Mouse (Mus musculus) spleen, postnatal 10 days (tissue): ENCODE measurements around the gene Pde1c.

Source experiments
- DNase-seq, 2 experiments: peaks; one replicate each; pipeline ENCODE4 v3.0.0; 2021 to 2022; ENCODE audit warnings: low spot score in 2 of 2

Pde1c gene

DNA sequence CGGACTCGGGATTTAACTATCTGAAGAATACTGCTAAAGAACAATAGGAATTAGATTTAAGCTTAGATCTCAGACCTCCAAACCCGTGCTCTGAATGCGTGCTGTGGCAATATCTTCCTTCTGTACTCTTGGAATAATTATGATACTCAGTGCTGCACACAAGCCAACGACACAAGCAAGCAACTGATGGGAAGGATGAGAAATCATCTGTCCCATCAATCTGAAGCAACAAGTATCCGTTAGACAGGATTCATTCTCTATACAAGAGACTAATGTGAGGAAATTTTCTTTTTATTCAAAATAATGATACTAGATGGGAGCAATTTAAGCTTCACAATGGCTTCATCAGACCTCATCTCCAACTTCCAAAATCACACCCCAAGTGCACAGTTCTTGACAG, 237.5 kb downstream of the Pde1c start:
- DNase-seq = no peak

DNA sequence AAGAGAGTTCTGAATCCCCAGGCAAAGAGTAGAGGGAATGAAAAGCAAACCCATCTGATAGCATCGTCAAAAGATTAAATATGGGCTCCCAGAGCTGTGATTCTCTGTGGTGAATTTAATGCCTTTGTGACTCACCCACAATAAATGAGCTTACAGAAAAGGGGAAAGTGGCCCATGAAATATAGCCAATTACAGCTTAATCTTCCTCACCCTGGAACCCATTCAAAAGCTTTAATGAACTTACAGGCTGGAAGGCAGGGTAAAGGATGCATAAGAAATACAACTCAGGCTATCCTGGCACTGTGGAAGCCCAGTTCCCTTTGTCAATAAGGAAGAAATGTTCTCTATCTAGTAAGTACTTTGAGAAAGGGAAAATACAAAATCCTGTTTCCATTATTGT, 240.8 kb downstream of the Pde1c start:
- no peak for DNase-seq

DNA sequence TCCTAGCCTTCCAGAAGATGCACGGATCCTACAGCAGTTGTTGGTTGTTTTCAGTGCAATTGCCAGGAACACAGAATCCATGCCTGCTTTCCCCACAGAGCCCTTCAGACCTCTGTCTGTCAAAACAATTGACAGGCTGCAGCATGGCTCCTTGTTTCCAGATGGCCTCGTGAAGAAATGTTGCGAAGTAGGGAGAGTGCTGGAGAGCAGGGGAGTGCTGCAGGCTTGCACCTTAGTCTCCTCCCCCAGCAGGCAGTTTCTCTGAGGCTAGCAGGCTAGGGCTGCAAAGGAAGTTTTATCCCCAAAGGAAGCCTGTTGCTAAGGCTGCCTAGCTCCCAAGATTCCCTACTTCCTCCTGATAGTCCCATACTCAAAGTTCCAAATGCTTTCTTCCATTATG, 246.1 kb downstream of the Pde1c start:
- no peak for DNase-seq

- DNase-seq = no peak
Measured at GRCm38 (mm10) chr6:56310318-56310717, 258.6 kb downstream of the Pde1c start.

GRCm38 (mm10) chr6:56306066-56306465, 262.8 kb downstream of the Pde1c start:
- DNase-seq = no peak

GRCm38 (mm10) chr6:56292176-56292575, 276.7 kb downstream of the Pde1c start:
- DNase-seq = no peak

DNA sequence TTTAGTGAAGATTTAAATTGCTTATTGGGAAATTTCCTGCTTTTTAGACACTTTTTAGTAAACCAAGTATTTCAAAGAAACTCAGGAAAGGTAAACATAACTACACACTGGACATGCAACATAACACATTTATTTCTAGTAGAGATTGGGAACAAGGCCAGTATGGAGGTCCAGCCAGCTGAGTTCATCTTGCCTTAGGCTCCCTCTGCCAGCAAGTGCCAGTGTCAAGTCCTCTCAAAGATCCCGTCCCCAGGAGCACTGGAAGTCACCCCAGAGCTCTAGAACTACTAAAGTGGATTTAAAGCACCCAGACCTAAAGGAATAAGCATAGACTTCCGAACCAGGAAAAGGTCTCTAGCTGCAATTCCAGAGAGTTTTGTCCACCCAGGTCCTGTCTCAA, 279.6 kb downstream of the Pde1c start:
- DNase-seq = no peak

- no peak for DNase-seq
Measured at GRCm38 (mm10) chr6:56284821-56285220, 284.1 kb downstream of the Pde1c start.

DNA sequence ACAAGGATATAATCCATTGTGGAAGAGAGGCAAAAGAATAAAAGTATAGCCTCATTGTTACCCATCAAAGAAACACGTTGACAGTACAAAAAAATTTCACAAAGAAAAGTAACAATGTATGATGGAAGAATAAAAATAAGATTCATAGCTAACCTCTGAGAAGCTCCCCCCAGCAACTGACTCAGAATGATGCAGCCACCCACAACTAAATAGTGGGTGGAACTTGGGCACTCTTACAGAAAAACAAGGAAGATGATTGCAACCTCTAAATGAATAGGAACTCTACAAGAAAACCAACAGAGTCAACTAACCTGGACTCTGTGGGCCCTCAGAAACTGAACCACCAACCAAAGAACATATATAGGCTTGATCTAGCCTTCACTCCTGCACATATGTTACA, 293.4 kb downstream of the Pde1c start:
- no peak for DNase-seq

- DNase-seq = no peak
Measured at GRCm38 (mm10) chr6:56271741-56272140, 297.2 kb downstream of the Pde1c start.

DNA sequence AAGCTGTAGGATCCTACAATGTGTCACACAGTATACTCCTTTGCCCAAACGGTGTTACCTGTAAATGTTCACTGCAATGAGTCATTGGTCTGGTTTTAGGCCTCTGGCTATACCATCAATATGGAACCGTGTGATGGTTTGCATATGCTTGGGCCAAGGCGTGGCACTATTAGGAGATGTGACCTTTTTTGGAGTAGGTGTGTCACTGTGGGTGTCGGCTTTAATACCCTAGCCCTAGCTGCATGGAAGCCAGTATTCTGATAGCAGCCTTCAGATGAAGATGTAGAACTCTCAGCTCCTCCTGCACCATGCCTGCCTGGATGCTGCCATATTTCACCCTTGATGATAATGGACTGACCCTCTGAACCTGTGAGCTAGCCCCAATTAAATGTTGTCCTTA, 304.4 kb downstream of the Pde1c start:
- DNase-seq = no peak

GRCm38 (mm10) chr6:56260118-56260517, 308.8 kb downstream of the Pde1c start:
- DNase-seq = no peak

DNA sequence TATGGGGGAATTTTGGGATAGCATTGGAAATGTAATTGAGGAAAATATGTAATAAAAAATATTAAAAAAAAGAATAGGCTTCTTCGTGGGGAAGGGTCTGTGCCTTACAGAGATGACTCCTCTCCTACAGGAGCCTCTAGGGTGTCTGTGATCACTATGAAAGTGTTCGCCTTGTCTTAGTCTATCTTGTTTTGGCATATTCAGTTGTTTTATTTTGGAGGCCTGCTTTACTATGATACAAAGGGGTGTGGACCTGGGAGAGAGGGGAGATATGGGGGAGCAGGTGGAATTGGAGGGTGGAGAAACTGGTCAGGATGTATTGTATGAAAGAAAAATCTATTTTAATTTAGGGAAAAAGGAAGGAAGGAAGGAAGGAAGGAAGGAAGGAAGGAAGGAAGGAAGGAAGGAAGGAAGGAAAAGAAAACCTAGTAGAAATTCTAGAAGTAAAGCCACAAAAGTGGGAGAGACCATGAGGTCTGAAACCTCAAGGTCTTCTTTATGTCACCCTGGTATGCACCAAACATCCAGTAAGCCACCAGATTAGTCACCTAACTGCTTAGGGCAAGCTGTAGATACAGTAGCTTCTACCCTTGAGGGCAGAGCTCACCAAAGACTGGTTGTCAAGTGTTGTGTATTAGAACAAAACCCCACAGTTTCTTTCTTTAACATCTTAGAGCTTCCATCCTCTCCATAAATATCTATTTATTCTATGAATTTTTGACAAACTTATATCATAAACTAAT, 311.2 kb downstream of the Pde1c start:
- no peak for DNase-seq

DNA sequence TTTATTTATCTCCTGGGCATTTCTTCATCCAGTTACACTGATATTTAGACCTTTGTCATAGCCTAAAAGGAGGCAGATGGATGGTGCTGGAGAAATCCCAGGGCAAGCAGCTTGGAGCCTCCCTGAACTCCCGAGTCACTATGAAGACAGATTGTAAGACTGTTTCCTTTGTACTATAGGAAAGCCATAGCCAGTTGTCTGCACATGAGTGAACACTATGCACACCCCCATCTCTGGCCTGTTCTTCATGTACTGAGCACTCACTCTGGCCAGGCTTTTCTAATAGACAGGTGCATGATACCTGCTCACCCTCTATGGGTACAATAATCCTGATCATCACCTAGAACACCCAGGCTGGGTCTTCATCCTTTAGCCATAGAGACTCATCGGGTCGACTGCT, 318.8 kb downstream of the Pde1c start:
- no peak for DNase-seq

- DNase-seq = no peak
Measured at GRCm38 (mm10) chr6:56191426-56192140, 377.3 kb downstream of the Pde1c start.

- DNase-seq = no peak
Measured at GRCm38 (mm10) chr6:56176485-56176884, 392.4 kb downstream of the Pde1c start.

DNA sequence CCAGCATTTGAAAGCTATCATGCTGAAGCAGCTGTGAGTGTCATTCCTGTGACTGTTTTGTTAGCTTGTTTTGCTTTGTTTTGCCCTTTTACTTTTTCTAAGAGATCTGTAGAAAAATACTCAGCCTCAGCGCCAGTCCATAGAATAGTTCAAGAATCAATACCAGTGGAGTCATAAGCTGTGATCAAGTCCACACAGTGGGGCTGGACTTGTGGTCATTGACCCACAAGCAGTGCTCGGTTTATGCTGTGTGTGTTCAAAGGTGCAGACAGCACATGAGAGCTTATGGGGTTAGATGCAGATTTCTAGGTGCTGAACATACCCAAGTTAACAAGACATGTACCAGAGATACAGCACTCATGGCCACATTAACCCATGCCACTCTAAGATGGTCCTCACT, 396.7 kb downstream of the Pde1c start:
- DNase-seq = no peak

DNA sequence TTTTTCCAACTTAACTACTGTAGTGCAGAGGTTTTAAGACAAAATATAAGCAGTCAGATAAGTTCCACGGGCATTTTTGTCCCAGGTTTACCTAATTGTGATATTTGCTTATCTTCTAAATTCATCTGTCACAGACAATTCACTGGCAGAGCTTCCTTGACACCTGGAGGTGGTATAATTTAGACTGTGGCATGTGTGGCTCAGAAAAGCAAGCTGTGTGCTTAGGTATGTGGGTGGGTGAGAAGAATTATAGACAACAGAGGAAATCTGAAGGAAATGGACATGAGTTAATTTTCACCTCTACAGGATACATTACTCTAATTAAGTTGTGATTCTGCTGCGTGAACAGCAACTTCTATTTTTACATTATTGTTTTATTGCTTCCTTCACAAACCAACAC, 400.2 kb downstream of the Pde1c start:
- no peak for DNase-seq

GRCm38 (mm10) chr6:56158217-56158616, 410.7 kb downstream of the Pde1c start:
- DNase-seq = no peak

- no peak for DNase-seq
Measured at GRCm38 (mm10) chr6:56156836-56157235, 412.1 kb downstream of the Pde1c start.

DNA sequence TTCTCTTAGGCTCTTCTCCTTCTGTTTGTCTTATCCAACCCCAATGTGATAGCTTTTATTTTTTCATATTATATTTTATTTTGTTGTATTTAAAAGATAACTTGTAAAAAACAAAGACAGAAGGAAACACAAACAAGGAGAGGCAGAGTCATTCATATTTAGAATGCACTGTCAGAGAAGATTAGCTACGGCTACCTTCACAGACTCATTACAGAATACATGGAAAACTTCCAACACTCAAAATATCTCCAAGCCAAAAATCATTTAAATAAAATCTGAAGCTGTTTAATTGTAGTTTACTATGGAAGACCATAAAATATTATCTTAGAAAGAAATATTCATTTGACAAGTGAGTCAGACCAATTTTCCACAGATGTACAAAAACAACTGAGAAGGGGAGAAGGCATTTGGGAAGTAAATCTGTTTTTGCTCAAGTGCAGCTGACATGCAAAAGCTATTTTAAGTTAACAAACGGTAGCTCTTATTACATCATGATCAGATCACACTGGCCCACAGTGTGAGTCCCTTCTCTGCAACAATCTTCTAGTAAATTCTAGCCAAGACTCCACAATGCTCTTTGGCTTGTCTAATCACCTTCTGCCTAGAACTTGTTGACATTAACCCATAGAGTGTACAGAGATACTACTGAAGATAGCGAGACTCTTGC, 438.3 kb downstream of the Pde1c start:
- DNase-seq = no peak

- no peak for DNase-seq
Measured at GRCm38 (mm10) chr6:56099520-56100101, 469.3 kb downstream of the Pde1c start.

GRCm38 (mm10) chr6:56098427-56098826, 470.5 kb downstream of the Pde1c start:
- DNase-seq = no peak
